Mouse (Mus musculus) lung, postnatal 25 days (tissue): Measurements from ENCODE around the gene Islr.

Experiments
- DNase-seq: peaks from one replicate; pipeline ENCODE4 v3.0.0; 2022; ENCODE audit warnings: low spot score

The Islr gene

GRCm38 (mm10) chr9:58111431-58111830 is 92.7 kb downstream of the Islr start:
- no peak for DNase-seq

- no peak for DNase-seq
These were observed 93.3 kb downstream of the Islr start for GRCm38 (mm10) chr9:58110787-58111186.

GRCm38 (mm10) chr9:58107494-58107893 is 96.6 kb downstream of the Islr start:
- no peak for DNase-seq
